Mouse (Mus musculus) G1E (cell line): ENCODE data around the gene Sars.

ENCODE experiments used
- CTCF ChIP-seq: IDR thresholded peaks from 2 replicates; pipeline ENCODE4 v1.5.1; 2012; ENCODE audit warnings: low read depth, low read length, inconsistent platforms, mixed read lengths
- GATA1 ChIP-seq: IDR thresholded peaks from 2 replicates; pipeline ENCODE4 v1.6.1; 2012; ENCODE audit warnings: borderline replicate concordance, low read length, inconsistent platforms, mixed read lengths
- GATA2 ChIP-seq: IDR thresholded peaks from 2 replicates; pipeline ENCODE4 v1.6.1; 2012; ENCODE audit warnings: low read depth, low read length, inconsistent platforms, borderline replicate concordance
- POLR2AphosphoS5 ChIP-seq: IDR thresholded peaks from 2 replicates; pipeline ENCODE4 v1.6.1; 2012; ENCODE audit warnings: low read depth, low read length, inconsistent platforms; ENCODE audit not compliant: insufficient replicate concordance
- TAL1 ChIP-seq: conservative IDR thresholded peaks from 2 replicates; pipeline ENCODE4 v1.6.1; 2012; ENCODE audit warnings: low read depth, low read length, inconsistent platforms, mixed read lengths

- TF ChIP-seq CTCF, result no peak
- TF ChIP-seq POLR2AphosphoS5, result no peak
- no peak for TF ChIP-seq GATA1
- TF ChIP-seq TAL1, result no peak
- TF ChIP-seq GATA2, result no peak
Measured at GRCm38 (mm10) chr3:108380695-108381094, 64.3 kb downstream of the Sars start.
